Mouse (Mus musculus): ENCODE results near the gene Sos2. TPM values are rescaled to one million over a fixed set of nuclear protein-coding genes. Genes with fewer than 3 reads are reported as not detected.

The Sos2 gene
- polyA plus RNA-seq (2017; shearing (Covaris generic)), result 10 to 100 TPM; 13.7 to 16.9 TPM

- ATAC-seq, result peak; percentile 22
These were observed at the start of gene Sos2 for GRCm38 (mm10) chr12:69681566-69682061. Gene Sos2 (minus strand): TSS chr12:69681852.

- no peak for ATAC-seq
These were observed 48.7 kb upstream of the Sos2 start for GRCm38 (mm10) chr12:69730306-69730705.

- no peak for ATAC-seq
These were observed 47.6 kb upstream of the Sos2 start for GRCm38 (mm10) chr12:69729246-69729645.

GRCm38 (mm10) chr12:69724711-69725460 lies 43.2 kb upstream of the Sos2 start, which contains the start of the genes L2hgdh and Atp5s:
Gene L2hgdh (minus strand): TSS chr12:69724873.
Gene Atp5s (plus strand): TSS chr12:69724950.
- peak; percentile 93 for ATAC-seq

GRCm38 (mm10) chr12:69724018-69724710 lies 42.5 kb upstream of the Sos2 start:
- ATAC-seq, result peak; percentile 2

- ATAC-seq, result no peak
These were observed 41.7 kb upstream of the Sos2 start for GRCm38 (mm10) chr12:69723376-69723775.

GRCm38 (mm10) chr12:69722857-69723256 lies 41.2 kb upstream of the Sos2 start:
- ATAC-seq, result no peak

- ATAC-seq, result no peak
These were observed 32.0 kb upstream of the Sos2 start for GRCm38 (mm10) chr12:69713628-69714027.

GRCm38 (mm10) chr12:69704799-69705458 lies 23.3 kb upstream of the Sos2 start:
- no peak for ATAC-seq

GRCm38 (mm10) chr12:69698352-69698751 lies 16.7 kb upstream of the Sos2 start:
- no peak for ATAC-seq

GRCm38 (mm10) chr12:69696746-69697145 lies 15.1 kb upstream of the Sos2 start:
- ATAC-seq, result peak; percentile 81

GRCm38 (mm10) chr12:69693471-69693870 lies 11.8 kb upstream of the Sos2 start:
- no peak for ATAC-seq

GRCm38 (mm10) chr12:69690714-69691113 lies 9.1 kb upstream of the Sos2 start:
- ATAC-seq, result no peak

GRCm38 (mm10) chr12:69689094-69689493 lies 7.4 kb upstream of the Sos2 start:
- no peak for ATAC-seq

GRCm38 (mm10) chr12:69688368-69688767 lies 6.7 kb upstream of the Sos2 start:
- no peak for ATAC-seq

- ATAC-seq, result no peak
These were observed 1.9 kb upstream of the Sos2 start for GRCm38 (mm10) chr12:69683537-69683936.

- ATAC-seq, result no peak
These were observed 1.3 kb upstream of the Sos2 start for GRCm38 (mm10) chr12:69682788-69683419.

GRCm38 (mm10) chr12:69682065-69682787 lies 574 bp upstream of the Sos2 start:
- peak; percentile 40 for ATAC-seq

GRCm38 (mm10) chr12:69680635-69681565 lies 752 bp downstream of the Sos2 start:
- peak; percentile 89 for ATAC-seq

- no peak for ATAC-seq
These were observed 5.5 kb downstream of the Sos2 start for GRCm38 (mm10) chr12:69676157-69676556.

Data from CD4-positive, CD25-positive, alpha-beta regulatory T cell, adult 4 months (primary cell).